Mouse (Mus musculus) liver, postnatal 0 days (tissue): ENCODE results near the gene Arhgap30. TPM values are rescaled to one million over a fixed set of nuclear protein-coding genes. Genes with fewer than 3 reads are reported as not detected.

Source experiments
- ATAC-seq: fragments of 200-750 bp; cut with Nextera tagmentation; 2 replicates; pipeline ENCODE4 v1.8.0; 2017; ENCODE audit warnings: mild to moderate bottlenecking, moderate library complexity
- DNase-seq: peaks from one replicate; pipeline ENCODE4 v3.0.0-alpha.2; 2016
- H3K27ac ChIP-seq: fragments of 300-500 bp; sonication (generic); 2 replicates; pipeline ENCODE4 v1.5.1; 2014; ENCODE audit warnings: antibody characterized with exemption, moderate library complexity, mild to moderate bottlenecking, low read depth
- H3K27me3 ChIP-seq: fragments of 300-500 bp; sonication (generic); 2 replicates; pipeline ENCODE4 v1.6.1; 2014; ENCODE audit warnings: low read length, control low read depth, mixed read lengths; ENCODE audit not compliant: insufficient read depth
- H3K36me3 ChIP-seq: fragments of 300-500 bp; sonication (generic); replicated peaks from 2 replicates; pipeline ENCODE4 v1.6.1; 2014; ENCODE audit warnings: mild to moderate bottlenecking, control low read depth, low read length, moderate library complexity, mixed read lengths; ENCODE audit not compliant: insufficient read depth
- H3K4me1 ChIP-seq: fragments of 300-500 bp; sonication (generic); 2 replicates; pipeline ENCODE4 v1.6.1; 2014; ENCODE audit warnings: antibody characterized with exemption, mild to moderate bottlenecking, control low read depth; ENCODE audit not compliant: insufficient read depth
- H3K4me2 ChIP-seq: fragments of 300-500 bp; sonication (generic); 2 replicates; pipeline ENCODE4 v1.6.1; 2014; ENCODE audit warnings: low read depth, mild to moderate bottlenecking, low read length, moderate library complexity, mixed read lengths
- H3K4me3 ChIP-seq: fragments of 300-500 bp; sonication (generic); 2 replicates; pipeline ENCODE4 v1.5.1; 2014; ENCODE audit warnings: low read depth, low read length
- H3K9ac ChIP-seq: fragments of 300-500 bp; sonication (generic); replicated peaks from 2 replicates; pipeline ENCODE4 v1.6.1; 2014; ENCODE audit warnings: mild to moderate bottlenecking, moderate library complexity
- H3K9me3 ChIP-seq: fragments of 300-500 bp; sonication (generic); 2 replicates; pipeline ENCODE4 v1.6.1; 2016; ENCODE audit warnings: mild to moderate bottlenecking, control low read depth, low read length, mixed read lengths
- CTCF ChIP-seq: sonication (generic); IDR thresholded peaks from 2 replicates; pipeline ENCODE4 v1.5.1; 2016; ENCODE audit warnings: antibody characterized with exemption, low read depth
- EP300 ChIP-seq: IDR thresholded peaks from 2 replicates; pipeline ENCODE4 v1.6.1; 2016; ENCODE audit warnings: antibody characterized with exemption, low read depth, mild to moderate bottlenecking
- WGBS: fragments of 180-500 bp; shearing (Covaris S2); extraction: QIAGEN DNeasy Blood & Tissue Kit; methylation state at CpG from one replicate; pipeline ENCODE4 v1.1.7; 2014; ENCODE audit not compliant: insufficient replicate concordance; 5-methylcytosine and 5-hydroxymethylcytosine counted together
- polyA plus RNA-seq: library from polyadenylated mRNA; unstranded; fragments of >200 nt; fragmentation: Nextera tagmentation; extraction: Ambion mirVana; gene quantifications from 2 replicates; pipeline ENCODE4 v1.2.1, GENCODE M21; 2015

Arhgap30 gene
- polyA plus RNA-seq, 1 experiment from 2014 or later, result 7.0 TPM

GRCm38 (mm10) chr1:171372880-171373279 lies 15.9 kb upstream of the Arhgap30 start:
- no peak for TF ChIP-seq EP300
- TF ChIP-seq CTCF, result no peak
- Histone ChIP-seq H3K4me1 (0 out of 2 replicates have a peak, but pooled peaks cover 2% of the 10 kb centered on the region), H3K27ac (no peak overlapping the region), H3K4me2 (no peak overlapping the region), H3K4me3 (no peak overlapping the region), H3K27me3 (0 out of 2 replicates have a peak, but pooled peaks cover 3% of the 10 kb centered on the region), H3K9ac (no peak overlapping the region), H3K9me3 (no peaks in the 10 kb centered on the region), H3K36me3 (no peaks in the 10 kb centered on the region)
- DNase-seq (no peak), ATAC-seq (no peak)
- WGBS, result 67% methylated on average over 3 of the region's 3 CpGs

GRCm38 (mm10) chr1:171373946-171374345 lies 14.8 kb upstream of the Arhgap30 start:
- no peak for DNase-seq
- Histone ChIP-seq H3K4me2 (no peak overlapping the region), H3K27ac (no peak overlapping the region), H3K9me3 (no peaks in the 10 kb centered on the region), H3K4me3 (no peak overlapping the region), H3K4me1 (0 out of 2 replicates have a peak, but pooled peaks cover 2% of the 10 kb centered on the region), H3K9ac (no peak overlapping the region), H3K36me3 (no peaks in the 10 kb centered on the region), H3K27me3 (0 out of 2 replicates have a peak, but pooled peaks cover 3% of the 10 kb centered on the region)
- ATAC-seq, result no peak
- WGBS, result 10% methylated on average over 3 of the region's 4 CpGs
- TF ChIP-seq CTCF (no peak), EP300 (no peak)

GRCm38 (mm10) chr1:171375646-171376097 lies 13.1 kb upstream of the Arhgap30 start:
- Histone ChIP-seq H3K36me3 (no peaks in the 10 kb centered on the region), H3K4me1 (peaks cover 8% of the 10 kb centered on the region), H3K27ac (no peak overlapping the region), H3K9ac (no peak overlapping the region), H3K27me3 (0 out of 2 replicates have a peak, but pooled peaks cover 13% of the 10 kb centered on the region), H3K9me3 (no peaks in the 10 kb centered on the region), H3K4me2 (no peak overlapping the region), H3K4me3 (no peak overlapping the region)
- no peak for ATAC-seq
- TF ChIP-seq EP300 (no peak), CTCF (no peak)
- DNase-seq, result no peak
- WGBS, result 46% methylated on average over 9 of the region's 9 CpGs

- Histone ChIP-seq H3K4me2 (no peak overlapping the region), H3K4me1 (peaks cover 11% of the 10 kb centered on the region), H3K36me3 (no peaks in the 10 kb centered on the region), H3K9ac (no peak overlapping the region), H3K27me3 (0 out of 2 replicates have a peak, but pooled peaks cover 13% of the 10 kb centered on the region), H3K4me3 (no peak overlapping the region), H3K9me3 (no peaks in the 10 kb centered on the region), H3K27ac (no peak overlapping the region)
- TF ChIP-seq EP300 (no peak), CTCF (no peak)
- 69% methylated on average over 6 of the region's 6 CpGs for WGBS
- DNase-seq (no peak), ATAC-seq (no peak)
Measured at GRCm38 (mm10) chr1:171378298-171378697, 10.5 kb upstream of the Arhgap30 start.

- Histone ChIP-seq H3K27ac (no peak overlapping the region), H3K9ac (peak overlapping the region; percentile 13; the same call in 1 of the 2 replicates), H3K36me3 (no peaks in the 10 kb centered on the region), H3K4me2 (peak overlapping the region; percentile 58), H3K4me1 (peaks cover 11% of the 10 kb centered on the region), H3K27me3 (0 out of 2 replicates have a peak, but pooled peaks cover 13% of the 10 kb centered on the region), H3K4me3 (no peak overlapping the region), H3K9me3 (no peaks in the 10 kb centered on the region)
- peak; percentile 81 for ATAC-seq
- 4% methylated on average over 31 of the region's 31 CpGs for WGBS
- TF ChIP-seq EP300 (no peak), CTCF (peak; percentile 86)
- peak; percentile 83 for DNase-seq
Measured at GRCm38 (mm10) chr1:171379935-171380599, 8.7 kb upstream of the Arhgap30 start.

GRCm38 (mm10) chr1:171382096-171382620 lies 6.6 kb upstream of the Arhgap30 start:
- TF ChIP-seq CTCF, result peak; percentile 28
- no peak for TF ChIP-seq EP300
- Histone ChIP-seq H3K36me3 (no peaks in the 10 kb centered on the region), H3K9me3 (no peaks in the 10 kb centered on the region), H3K4me3 (no peak overlapping the region), H3K4me1 (peaks cover 11% of the 10 kb centered on the region), H3K27ac (no peak overlapping the region), H3K9ac (no peak overlapping the region), H3K4me2 (no peak overlapping the region), H3K27me3 (0 out of 2 replicates have a peak, but pooled peaks cover 13% of the 10 kb centered on the region)
- DNase-seq (no peak), ATAC-seq (no peak)
- 65% methylated on average over 11 of the region's 11 CpGs for WGBS
